In the genomic region with DNA sequence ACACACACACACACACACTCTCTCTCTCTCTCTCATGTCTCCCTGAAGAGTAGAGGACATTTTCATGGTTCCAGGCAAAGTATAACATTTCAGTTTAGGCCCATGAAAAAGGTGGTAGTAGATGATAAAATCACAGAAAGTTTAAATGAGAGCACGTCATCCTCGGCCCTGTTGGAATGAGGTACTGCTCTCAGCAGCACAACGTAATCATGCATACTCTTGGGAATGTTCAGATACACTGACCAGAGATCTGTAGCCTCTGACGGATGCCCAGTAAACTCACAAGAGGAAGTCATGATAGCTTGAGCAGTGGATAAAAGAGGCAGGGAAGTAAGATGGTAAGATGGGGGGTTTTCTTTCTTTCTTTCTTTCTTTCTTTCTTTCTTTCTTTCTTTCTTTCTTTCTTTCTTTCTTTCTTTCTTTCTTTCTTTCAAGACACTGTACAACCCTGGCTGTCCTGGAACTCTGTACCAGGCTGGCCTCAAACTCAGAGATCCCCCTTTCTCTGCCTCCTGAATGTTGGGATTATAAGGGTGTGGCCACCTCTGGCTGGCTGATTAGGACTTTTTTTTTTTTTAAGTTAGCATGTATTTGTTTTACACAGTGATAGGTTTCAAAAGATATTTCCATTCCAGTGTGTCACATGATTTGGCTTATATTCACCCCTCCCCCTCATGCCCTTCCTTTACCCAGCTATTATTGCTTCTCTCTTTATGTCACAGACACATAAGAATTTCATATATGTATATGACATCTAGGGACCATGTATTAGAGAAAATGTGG, we compare ENCODE assay signal across 12 mouse cellular contexts.
"Had no signal": no experiment of that assay in that cellular context is flagged by ENCODE, and none has a peak within 500 bp of the region (broad histone marks: within the 10 kb centered on the region; RNA-seq: fewer than 3 reads in every experiment).

No protein-coding gene starts in this region.

- DNase-seq: kidney, adult 2 months; kidney, postnatal 14 days; layer of hippocampus, adult 9-11 months; layer of hippocampus, postnatal 36 days; lung, postnatal 14 days; right cerebral cortex, postnatal 14 days; thymus, postnatal 36 days had no signal

- H3K27ac ChIP-seq: kidney, embryonic 15.5 days; limb, embryonic 12.5 days; lung, embryonic 15.5 days; macrophage; midbrain, embryonic 13.5 days had no signal

- H3K36me3 ChIP-seq: kidney, embryonic 15.5 days; lung, embryonic 15.5 days; midbrain, embryonic 13.5 days had no signal

- H3K27me3 ChIP-seq: kidney, embryonic 15.5 days; limb, embryonic 12.5 days; lung, embryonic 15.5 days; midbrain, embryonic 13.5 days had no signal

- H3K4me3 ChIP-seq: kidney, embryonic 15.5 days; limb, embryonic 12.5 days; lung, embryonic 15.5 days; midbrain, embryonic 13.5 days had no signal

- ATAC-seq: midbrain, embryonic 13.5 days had no signal

- H3K9me3 ChIP-seq: kidney, embryonic 15.5 days; limb, embryonic 12.5 days; lung, embryonic 15.5 days; midbrain, embryonic 13.5 days had no signal

- H3K4me2 ChIP-seq: kidney, embryonic 15.5 days; limb, embryonic 12.5 days; lung, embryonic 15.5 days; midbrain, embryonic 13.5 days had no signal

- H3K9ac ChIP-seq: kidney, embryonic 15.5 days; limb, embryonic 12.5 days; lung, embryonic 15.5 days; midbrain, embryonic 13.5 days had no signal
